Mouse (Mus musculus): Measurements from ENCODE around the gene Pdha1. TPM values are rescaled to one million over a fixed set of nuclear protein-coding genes. Genes with fewer than 3 reads are reported as not detected.
A peak's percentile ranks its signal among the peaks of the same experiment; 100 is the strongest.

The Pdha1 gene
- total RNA-seq (2022), result 1,000 to 10,000 TPM; 1,099 to 1,158 (median 1,154) TPM

GRCm38 (mm10) chrX:160137861-160138717 lies at the start of gene Pdha1:
TSS of gene Pdha1 (minus strand) at chrX:160138413.
- DNase-seq (ENCODE audit: low spot score), result peak; percentile 84

GRCm38 (mm10) chrX:160179032-160179431 lies 40.8 kb upstream of the Pdha1 start:
- no peak for DNase-seq (ENCODE audit: low spot score)

GRCm38 (mm10) chrX:160170150-160170549 lies 31.9 kb upstream of the Pdha1 start:
- DNase-seq (ENCODE audit: low spot score), result peak; percentile 38

- DNase-seq (ENCODE audit: low spot score), result no peak
Observed at GRCm38 (mm10) chrX:160166246-160166985, 28.2 kb upstream of the Pdha1 start.

- no peak for DNase-seq (ENCODE audit: low spot score)
Observed at GRCm38 (mm10) chrX:160164259-160164658, 26.0 kb upstream of the Pdha1 start.

- no peak for DNase-seq (ENCODE audit: low spot score)
Observed at GRCm38 (mm10) chrX:160153147-160153815, 15.1 kb upstream of the Pdha1 start.

GRCm38 (mm10) chrX:160148859-160149258 lies 10.6 kb upstream of the Pdha1 start:
- no peak for DNase-seq (ENCODE audit: low spot score)

- DNase-seq (ENCODE audit: low spot score), result no peak
Observed at GRCm38 (mm10) chrX:160147406-160147805, 9.2 kb upstream of the Pdha1 start.

- no peak for DNase-seq (ENCODE audit: low spot score)
Observed at GRCm38 (mm10) chrX:160146806-160147205, 8.6 kb upstream of the Pdha1 start.

- no peak for DNase-seq (ENCODE audit: low spot score)
Observed at GRCm38 (mm10) chrX:160137177-160137860, 894 bp downstream of the Pdha1 start.

GRCm38 (mm10) chrX:160136153-160136552 lies 2.1 kb downstream of the Pdha1 start:
- DNase-seq (ENCODE audit: low spot score), result no peak

GRCm38 (mm10) chrX:160135719-160136118 lies 2.5 kb downstream of the Pdha1 start:
- no peak for DNase-seq (ENCODE audit: low spot score)

GRCm38 (mm10) chrX:160134136-160134843 lies 3.9 kb downstream of the Pdha1 start:
- DNase-seq (ENCODE audit: low spot score), result no peak

GRCm38 (mm10) chrX:160116658-160117057 lies 21.6 kb downstream of the Pdha1 start:
- DNase-seq (ENCODE audit: low spot score), result peak; percentile 16

- no peak for DNase-seq (ENCODE audit: low spot score)
Observed at GRCm38 (mm10) chrX:160116074-160116473, 22.1 kb downstream of the Pdha1 start.

- DNase-seq (ENCODE audit: low spot score), result no peak
Observed at GRCm38 (mm10) chrX:160113777-160114176, 24.4 kb downstream of the Pdha1 start.

- DNase-seq (ENCODE audit: low spot score), result no peak
Observed at GRCm38 (mm10) chrX:160107817-160108216, 30.4 kb downstream of the Pdha1 start.

GRCm38 (mm10) chrX:160091973-160092372 lies 46.2 kb downstream of the Pdha1 start:
- no peak for DNase-seq (ENCODE audit: low spot score)
